Mouse (Mus musculus) small intestine, adult 2 months (tissue): ENCODE results near the gene AW549877.

Experiments
- CTCF ChIP-seq: fragments of 200-500 bp; IDR thresholded peaks from 2 replicates; pipeline ENCODE4 v1.5.1; 2012; ENCODE audit warnings: low read depth, mild to moderate bottlenecking, control low read depth, inconsistent platforms, low read length, moderate library complexity, mixed read lengths; ENCODE audit not compliant: insufficient replicate concordance, insufficient read length; ENCODE audit errors: extremely low read depth
- POLR2A ChIP-seq: fragments of 200-500 bp; IDR thresholded peaks from 2 replicates; pipeline ENCODE4 v1.6.1; 2012; ENCODE audit warnings: low read depth, mild to moderate bottlenecking, control low read depth, inconsistent platforms, low read length, moderate library complexity

GRCm38 (mm10) chr15:3979061-3979848, 16.3 kb downstream of the AW549877 start, which contains the start of gene Fbxo4:
- TF ChIP-seq CTCF (no peak), POLR2A (peak; percentile 72)
